Mouse (Mus musculus) erythroblast, embryonic 14.5 days (primary cell): ENCODE data around the gene Apobec4.
"Not testable (repeated sequence)": the region's sequence is repeated elsewhere in the genome, so short reads cannot be mapped to it uniquely, and the experiment has no call there.

ENCODE experiments used
- GATA1 ChIP-seq: IDR thresholded peaks from 2 replicates; pipeline ENCODE4 v1.6.1; 2012; ENCODE audit warnings: low read length, inconsistent platforms, mixed read lengths
- TAL1 ChIP-seq: IDR thresholded peaks from 3 replicates; pipeline ENCODE4 v1.6.1; 2012; ENCODE audit warnings: low read length, inconsistent platforms, mixed read lengths

GRCm38 (mm10) chr1:152774601-152775000 is 24.2 kb downstream of the Apobec4 start:
- not testable (repeated sequence) for TF ChIP-seq GATA1, TAL1
